Mouse (Mus musculus) ovary, postnatal 10 days (tissue): ENCODE measurements around the gene Lrig2.

Experiments used
- DNase-seq: peaks from one replicate; pipeline ENCODE4 v3.0.0; 2022; ENCODE audit warnings: low spot score

Gene Lrig2

GRCm38 (mm10) chr3:104372374-104372773, 139.3 kb downstream of the Lrig2 start:
- no peak for DNase-seq

- no peak for DNase-seq
Observed at GRCm38 (mm10) chr3:104367912-104368311, 143.8 kb downstream of the Lrig2 start.

DNA sequence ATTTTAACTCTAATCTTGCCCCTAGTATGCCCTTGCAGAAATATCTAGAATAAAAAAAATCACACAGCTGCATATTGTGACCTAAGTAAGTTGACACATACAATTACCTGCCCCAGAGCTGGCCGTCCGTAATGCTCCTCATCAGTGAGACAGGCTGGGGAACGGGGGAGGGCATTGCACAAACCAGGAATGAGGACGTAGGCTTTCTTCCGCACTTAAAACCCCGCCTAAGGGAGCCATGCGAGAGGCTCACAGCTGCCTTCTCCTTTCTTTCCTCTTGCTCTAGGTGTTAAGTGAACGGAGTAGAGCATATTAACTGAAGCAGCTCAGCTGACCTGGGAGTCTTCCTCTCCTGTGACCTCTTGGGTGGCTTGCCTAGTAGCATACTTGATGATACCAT, 149.9 kb downstream of the Lrig2 start:
- DNase-seq, result no peak

DNA sequence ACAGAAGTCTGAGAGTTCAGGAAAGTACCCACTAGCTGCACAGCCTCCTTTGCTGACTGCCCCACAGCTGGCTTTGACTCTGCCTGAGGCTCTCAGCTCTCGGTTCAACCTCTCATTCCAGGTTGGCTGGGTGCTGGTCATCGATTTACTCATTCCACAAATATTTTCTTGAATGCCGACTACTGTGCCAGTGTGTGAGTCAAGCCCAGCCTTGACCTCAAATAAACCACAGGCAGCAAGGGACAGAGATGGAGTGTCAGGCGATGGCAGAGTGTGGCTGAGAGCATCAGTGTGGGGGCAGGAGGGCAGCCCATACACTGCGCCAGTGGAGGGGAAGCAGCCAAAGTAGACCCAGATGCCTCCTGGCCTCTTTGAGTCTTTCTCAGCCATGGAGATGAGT, 151.4 kb downstream of the Lrig2 start:
- no peak for DNase-seq

- DNase-seq, result no peak
Observed at GRCm38 (mm10) chr3:104359225-104360135, 152.2 kb downstream of the Lrig2 start.

GRCm38 (mm10) chr3:104358747-104359146, 153.0 kb downstream of the Lrig2 start:
- DNase-seq, result no peak

GRCm38 (mm10) chr3:104356106-104356505, 155.6 kb downstream of the Lrig2 start:
- DNase-seq, result no peak

DNA sequence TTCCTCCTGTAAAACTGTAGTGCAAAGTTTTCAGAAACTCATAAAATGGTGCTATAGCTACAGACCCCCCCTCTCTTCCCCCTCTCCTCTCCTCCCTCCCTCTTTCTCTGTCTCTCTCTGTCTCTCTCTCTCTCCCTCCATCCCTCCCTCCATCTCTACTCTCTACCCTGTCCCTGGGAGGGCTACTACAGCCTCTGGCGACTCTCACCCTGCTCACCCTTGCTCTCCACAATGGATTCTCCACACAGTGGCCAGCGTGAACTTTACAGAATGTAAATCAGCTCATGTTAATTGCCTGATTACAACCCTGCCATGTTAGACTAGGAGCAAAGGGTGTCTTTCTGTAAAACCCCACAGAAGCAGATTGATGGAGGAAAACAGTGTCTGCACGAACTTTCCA, 157.8 kb downstream of the Lrig2 start:
- no peak for DNase-seq

DNA sequence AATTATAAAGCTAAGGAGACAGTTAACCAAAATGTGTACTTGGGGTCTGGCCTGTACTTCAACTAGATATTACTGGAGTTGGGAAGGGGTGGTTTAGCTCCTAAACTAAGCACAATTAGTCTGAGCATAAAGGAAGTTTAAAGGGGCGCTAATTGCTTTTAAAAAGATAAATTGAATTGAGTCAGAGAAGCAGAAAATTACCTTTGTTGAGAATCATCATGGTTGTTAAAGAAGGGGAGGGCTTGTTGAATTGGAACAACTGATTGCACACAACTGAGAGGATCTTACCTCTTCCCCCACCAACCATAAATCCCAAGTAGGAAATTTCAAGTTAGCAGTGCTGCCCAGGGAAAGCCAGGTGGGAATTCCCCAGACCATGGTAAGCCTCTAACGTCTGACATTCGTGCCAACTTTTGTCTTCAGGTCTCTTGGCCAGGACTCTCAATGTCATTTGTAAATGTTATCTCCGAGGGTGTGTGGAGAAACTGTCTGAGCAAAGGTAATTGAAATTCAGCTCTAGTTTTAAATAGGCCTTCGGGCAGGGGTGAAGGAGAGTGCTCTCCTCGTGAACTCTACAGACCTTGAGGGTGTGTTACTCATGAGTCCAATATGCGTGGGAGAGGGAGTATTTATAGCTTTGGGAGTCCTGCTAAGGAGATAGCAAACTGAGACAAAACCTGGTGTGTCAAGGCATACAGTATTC, 159.2 kb downstream of the Lrig2 start:
- no peak for DNase-seq

- no peak for DNase-seq
Observed at GRCm38 (mm10) chr3:104350253-104350945, 161.3 kb downstream of the Lrig2 start.

GRCm38 (mm10) chr3:104349847-104350228, 161.9 kb downstream of the Lrig2 start:
- no peak for DNase-seq

GRCm38 (mm10) chr3:104349203-104349846, 162.4 kb downstream of the Lrig2 start:
- no peak for DNase-seq
